In the genomic region with DNA sequence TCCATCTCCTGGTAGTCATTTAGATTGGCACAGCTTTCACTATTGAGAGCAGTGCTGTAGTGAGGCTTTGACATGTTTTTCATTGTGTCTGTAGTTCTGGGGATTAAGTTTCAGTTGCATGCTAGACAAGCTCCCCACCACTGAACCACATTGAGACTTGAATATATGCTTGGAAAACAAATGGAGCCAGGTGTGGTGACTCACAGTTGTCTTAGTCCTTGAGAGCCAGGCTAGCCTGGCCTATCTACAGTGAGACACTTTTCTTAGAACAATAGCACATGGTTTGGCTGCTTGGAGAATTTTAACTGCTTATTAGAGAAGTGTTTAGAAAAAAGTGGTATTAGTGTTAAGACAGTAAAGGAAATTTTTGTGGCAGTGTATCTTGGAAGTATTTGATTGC, we compare ENCODE assay signal across 8 mouse cellular contexts. TPM values are rescaled to one million over a fixed set of nuclear protein-coding genes. Genes with fewer than 3 reads are reported as not detected.
DNase-seq lines count a peak whose midpoint lies in the region; ATAC-seq and TF ChIP-seq lines count a peak whose summit lies in the region.

No protein-coding gene starts in this region.

- ATAC-seq in heart, embryonic 14.5 days (ENCODE audit: insufficient number of reproducible peaks, insufficient read depth, low FRiP score, low read depth): no peak
- ATAC-seq in heart, postnatal 0 days (ENCODE audit: insufficient read depth, low read depth): no peak

- no peak for TF ChIP-seq CTCF in MEL (IDR thresholded peaks at IDR 0.05 in 2 of 3, conservative IDR thresholded peaks at IDR 0.05 in 1 of 3; ENCODE audit: control insufficient read depth in 1 of 3, insufficient read depth in 1 of 3, low read depth in 2 of 3, low read length in 3 of 3, poor library complexity in 1 of 3, severe bottlenecking in 1 of 3)
- TF ChIP-seq CTCF in heart, postnatal 0 days (IDR thresholded peaks at IDR 0.05; ENCODE audit: low read depth): no peak

- H3K9me3 ChIP-seq in heart, embryonic 14.5 days (ENCODE audit: control insufficient read depth, low read length): no peaks in the 10 kb centered on the region
- H3K9me3 ChIP-seq in MEL (replicated peaks; ENCODE audit: insufficient read depth, low read length): no peaks in the 10 kb centered on the region
- no peaks in the 10 kb centered on the region for H3K9me3 ChIP-seq in heart, postnatal 0 days (replicated peaks; ENCODE audit: control insufficient read depth, low read length)

- no peak for TF ChIP-seq POLR2A in MEL (IDR thresholded peaks at IDR 0.05; ENCODE audit: control insufficient read depth in 1 of 2, insufficient read depth in 1 of 2, low read depth in 1 of 2, low read length in 2 of 2, poor library complexity in 1 of 2)

- H3K4me3 ChIP-seq in heart, embryonic 14.5 days (ENCODE audit: control insufficient read depth in 1 of 2, insufficient read depth in 1 of 2, low read depth in 1 of 2, low read length in 2 of 2): peak overlapping the region; percentile 75 to 88; a peak in 3 of 4 replicates
- H3K4me3 ChIP-seq in MEL (ENCODE audit: control insufficient read depth in 1 of 2, insufficient read depth in 1 of 2, low read depth in 2 of 2, low read length in 2 of 2): peak overlapping the region; percentile 83 to 99
- H3K4me3 ChIP-seq in heart, postnatal 0 days (ENCODE audit: low read depth, low read length): peak overlapping the region; percentile 57
- H3K4me3 ChIP-seq in macrophage (ENCODE audit: inconsistent target): peak overlapping the region; percentile 87

- DNase-seq in heart, adult 9 months (ENCODE audit: low spot score in 2 of 2): no peak
- DNase-seq in MEL (ENCODE audit: low read depth, low spot score): peak; percentile 58
- DNase-seq in heart, postnatal 0 days (ENCODE audit: low spot score): no peak
- DNase-seq in retina, embryonic 14.5 days (ENCODE audit: low spot score): no peak
- DNase-seq in gastrocnemius, adult 18-20 months (ENCODE audit: low spot score): no peak
- DNase-seq in layer of hippocampus, adult 9-11 months: no peak

- H3K79me2 ChIP-seq in MEL (ENCODE audit: control insufficient read depth, insufficient read depth, low read length, poor library complexity) (peaks cover 61% of the 10 kb centered on the region), macrophage (ENCODE audit: inconsistent target) (peaks cover 68% of the 10 kb centered on the region)

- H3K4me1 ChIP-seq in heart, embryonic 14.5 days (ENCODE audit: control insufficient read depth in 2 of 2, insufficient read depth in 2 of 2, low read length in 2 of 2): peaks cover 0 to 11% of the 10 kb centered on the region in 2 experiments; a peak in 2 of 4 replicates
- peaks cover 8 to 15% of the 10 kb centered on the region in 2 experiments; a peak in 3 of 4 replicates for H3K4me1 ChIP-seq in MEL (ENCODE audit: control insufficient read depth in 1 of 2, insufficient read depth in 2 of 2, low read length in 2 of 2)
- H3K4me1 ChIP-seq in heart, postnatal 0 days (ENCODE audit: control insufficient read depth, insufficient read depth): peaks cover 9% of the 10 kb centered on the region; the same call in 1 of the 2 replicates

- H3K9ac ChIP-seq in heart, embryonic 14.5 days (ENCODE audit: low read length): peak overlapping the region; percentile 90
- H3K9ac ChIP-seq in MEL (ENCODE audit: control insufficient read depth, low read depth, low read length, poor library complexity, severe bottlenecking): peak overlapping the region; percentile 100
- peak overlapping the region; percentile 81 for H3K9ac ChIP-seq in heart, postnatal 0 days (replicated peaks; ENCODE audit: low read depth, low read length)

- peak overlapping the region in 1 of 2 experiments; percentile 98; a peak in 2 of 4 replicates for H3K27ac ChIP-seq in heart, embryonic 14.5 days (replicated peaks in 1 of 2; ENCODE audit: control insufficient read depth in 1 of 2, insufficient read depth in 1 of 2, low read depth in 2 of 2, low read length in 2 of 2)
- H3K27ac ChIP-seq in MEL (ENCODE audit: control insufficient read depth, low read depth, low read length) (no peak overlapping the region), macrophage (peak overlapping the region; percentile 88; the same call in 1 of the 2 replicates)
- 0 out of 2 replicates have a peak overlapping the region, but pooled peaks have one; percentile 96 for H3K27ac ChIP-seq in heart, postnatal 0 days (ENCODE audit: low read depth)

- TF ChIP-seq RAD21 in MEL (IDR thresholded peaks at IDR 0.05; ENCODE audit: low read depth, low read length): no peak

- peak overlapping the region; percentile 97 for H3K4me2 ChIP-seq in heart, embryonic 14.5 days (ENCODE audit: low read length)
- H3K4me2 ChIP-seq in heart, postnatal 0 days (ENCODE audit: low read depth, low read length): peak overlapping the region; percentile 77

- peaks cover 37% of the 10 kb centered on the region for H3K36me3 ChIP-seq in heart, embryonic 14.5 days (ENCODE audit: control insufficient read depth, insufficient read depth, low read length)
- H3K36me3 ChIP-seq in MEL (ENCODE audit: control insufficient read depth in 1 of 2, insufficient read depth in 2 of 2, low read length in 2 of 2) (peaks cover 42 to 43% of the 10 kb centered on the region in 2 experiments), macrophage (ENCODE audit: inconsistent target) (peaks cover 30% of the 10 kb centered on the region)
- H3K36me3 ChIP-seq in heart, postnatal 0 days (replicated peaks; ENCODE audit: control insufficient read depth, insufficient read depth, low read length): peaks cover 31% of the 10 kb centered on the region

- no peaks in the 10 kb centered on the region for H3K27me3 ChIP-seq in heart, embryonic 14.5 days (ENCODE audit: control insufficient read depth, insufficient read depth, low read length)
- no peaks in the 10 kb centered on the region for H3K27me3 ChIP-seq in MEL (ENCODE audit: control insufficient read depth in 1 of 2, insufficient read depth in 2 of 2, low read length in 2 of 2)
- no peaks in the 10 kb centered on the region for H3K27me3 ChIP-seq in heart, postnatal 0 days (ENCODE audit: control insufficient read depth, insufficient read depth, low read length)

- TF ChIP-seq EP300 in MEL (IDR thresholded peaks at IDR 0.05; ENCODE audit: low read depth in 1 of 2, low read length in 2 of 2): no peak; a peak in 1 of 4 replicates
- no peak for TF ChIP-seq EP300 in heart, postnatal 0 days (IDR thresholded peaks at IDR 0.05; ENCODE audit: low read depth)

TF ChIP-seq in MEL, 35 proteins besides CTCF, POLR2A, EP300 and RAD21 (continues in another document):
- TF ChIP-seq NRF1 (IDR thresholded peaks at IDR 0.05; ENCODE audit: insufficient read depth, low read depth, low read length, poor library complexity, severe bottlenecking): no peak
- TF ChIP-seq MAZ (IDR thresholded peaks at IDR 0.05; ENCODE audit: low read depth, low read length): no peak
- no peak for TF ChIP-seq E2F4 (IDR thresholded peaks at IDR 0.05; ENCODE audit: borderline replicate concordance, low read depth, low read length)
- no peak for TF ChIP-seq MAX (IDR thresholded peaks at IDR 0.05; ENCODE audit: low read length)
- TF ChIP-seq SIN3A (IDR thresholded peaks at IDR 0.05; ENCODE audit: low read length): peak; percentile 58; the same call in 1 of the 2 replicates
- TF ChIP-seq CHD2 (IDR thresholded peaks at IDR 0.05; ENCODE audit: low read length): no peak
- no peak for TF ChIP-seq KAT2A (conservative IDR thresholded peaks at IDR 0.05; ENCODE audit: low read depth, low read length)

RNA-seq across cellular contexts. Expression of a gene that starts 1.8 kb away (rescaled TPM):
- 340 and 357 TPM in 2 replicates for polyA plus RNA-seq in heart, embryonic 14.5 days (2014; fragmentation: Nextera tagmentation; extraction: Ambion mirVana)
- 312 and 367 TPM in 2 replicates for total RNA-seq in MEL (2012; rRNA removed)
- 100 to 1,000 TPM; 326 to 556 TPM for polyA plus RNA-seq in MEL (2012; ENCODE audit: insufficient read depth in 1 of 2, insufficient read length in 2 of 2, low read depth in 1 of 2, low replicate concordance in 2 of 2, missing spikeins in 1 of 2)
- total RNA-seq in heart, postnatal 0 days (2014; rRNA removed; ENCODE audit: low replicate concordance): 110 and 151 TPM in 2 replicates
- polyA plus RNA-seq in heart, postnatal 0 days (2015; fragmentation: Nextera tagmentation; extraction: Ambion mirVana): 202 and 238 TPM in 2 replicates
- total RNA-seq in macrophage (2018; cell fraction: chromatin; rRNA removed): 100 to 1,000 TPM; 298 to 475 (median 399) TPM
- total RNA-seq in macrophage (2018; cell fraction: cytosol; rRNA removed): 10 to 100 TPM; 63.8 to 95.5 (median 73.3) TPM
- 100 to 1,000 TPM; 193 to 423 (median 284) TPM for total RNA-seq in macrophage (2018; cell fraction: nucleus; rRNA removed)
- 60.3 to 155 TPM (median 85.0 TPM) in 3 replicates for polyA plus RNA-seq in macrophage (2018)
- 10 to 100 TPM; 37.4 to 48.6 TPM for total RNA-seq in gastrocnemius, adult 18-20 months (2021)

RNA-seq across cellular contexts. Expression of a gene that starts 26.5 kb away (rescaled TPM):
- 68.0 and 70.3 TPM in 2 replicates for polyA plus RNA-seq in heart, embryonic 14.5 days (2014; fragmentation: Nextera tagmentation; extraction: Ambion mirVana)
- 14.4 and 17.1 TPM in 2 replicates for total RNA-seq in MEL (2012; rRNA removed)
- polyA plus RNA-seq in MEL (2012; ENCODE audit: insufficient read depth in 1 of 2, insufficient read length in 2 of 2, low read depth in 1 of 2, low replicate concordance in 2 of 2, missing spikeins in 1 of 2) (100 to 1,000 TPM in 1 of 2 experiments, 10 to 100 TPM in 1; 49.3 to 290 TPM), macrophage (2018) (50.4 to 96.1 TPM (median 84.7 TPM) in 3 replicates)
- 49.8 and 50.1 TPM in 2 replicates for total RNA-seq in heart, postnatal 0 days (2014; rRNA removed; ENCODE audit: low replicate concordance)
- polyA plus RNA-seq in heart, postnatal 0 days (2015; fragmentation: Nextera tagmentation; extraction: Ambion mirVana): 53.7 and 57.3 TPM in 2 replicates
- total RNA-seq in macrophage (2018; cell fraction: chromatin; rRNA removed): 100 to 1,000 TPM; 193 to 792 (median 580) TPM
- total RNA-seq in macrophage (2018; cell fraction: cytosol; rRNA removed): 10 to 100 TPM; 41.5 to 90.6 (median 71.6) TPM
- 100 to 1,000 TPM; 124 to 452 (median 250) TPM for total RNA-seq in macrophage (2018; cell fraction: nucleus; rRNA removed)
- total RNA-seq in gastrocnemius, adult 18-20 months (2021): 10 to 100 TPM; 20.2 to 22.4 TPM

RNA-seq across cellular contexts. Expression of a gene that starts 56.5 kb away (rescaled TPM):
- 51.7 and 57.7 TPM in 2 replicates for polyA plus RNA-seq in heart, embryonic 14.5 days (2014; fragmentation: Nextera tagmentation; extraction: Ambion mirVana)
- 2.0 and 2.3 TPM in 2 replicates for total RNA-seq in MEL (2012; rRNA removed)
- 10 to 100 TPM in 1 of 2 experiments, not detected in 1; 21.0 TPM for polyA plus RNA-seq in MEL (2012; ENCODE audit: insufficient read depth in 1 of 2, insufficient read length in 2 of 2, low read depth in 1 of 2, low replicate concordance in 2 of 2, missing spikeins in 1 of 2)
- total RNA-seq in heart, postnatal 0 days (2014; rRNA removed; ENCODE audit: low replicate concordance): 16.7 and 42.8 TPM in 2 replicates
- polyA plus RNA-seq in heart, postnatal 0 days (2015; fragmentation: Nextera tagmentation; extraction: Ambion mirVana): 48.2 and 48.9 TPM in 2 replicates
- 1,000 to 10,000 TPM in 4 of 26 experiments, 100 to 1,000 TPM in 22; 134 to 1,695 (median 455) TPM for total RNA-seq in macrophage (2018; cell fraction: chromatin; rRNA removed)
- total RNA-seq in macrophage (2018; cell fraction: cytosol; rRNA removed): 1,000 to 10,000 TPM in 5 of 26 experiments, 100 to 1,000 TPM in 21; 227 to 1,662 (median 534) TPM
- total RNA-seq in macrophage (2018; cell fraction: nucleus; rRNA removed): 1,000 to 10,000 TPM in 7 of 26 experiments, 100 to 1,000 TPM in 19; 155 to 1,879 (median 663) TPM
- 176 to 305 TPM (median 287 TPM) in 3 replicates for polyA plus RNA-seq in macrophage (2018)
- total RNA-seq in gastrocnemius, adult 18-20 months (2021): 10 to 100 TPM; 31.9 to 63.3 TPM
